Mouse (Mus musculus) adrenal gland, postnatal 0 days (tissue): ENCODE data around the gene Sema5b. TPM values are rescaled to one million over a fixed set of nuclear protein-coding genes. Genes with fewer than 3 reads are reported as not detected.

Experiments used
- polyA plus RNA-seq: library from polyadenylated mRNA; unstranded; fragments of >200 nt; fragmentation: Nextera tagmentation; extraction: Ambion mirVana; gene quantifications from 2 replicates; pipeline ENCODE4 v1.2.1, GENCODE M21; 2015

The Sema5b gene
- polyA plus RNA-seq = 5.5 and 16.7 TPM in 2 replicates

GRCm38 (mm10) chr16:35541117-35541641, at the start of gene Sema5b:
Gene Sema5b (plus strand): TSS chr16:35541145.

Other genes with a start within 250 kb of the Sema5b start
- gene Sec22a, start 177.2 kb upstream of the Sema5b start, polyA plus RNA-seq = 64.6 and 69.4 TPM in 2 replicates
- 17.3 and 24.7 TPM in 2 replicates for gene Pdia5, start 50.3 kb upstream of the Sema5b start, polyA plus RNA-seq
- 23.0 and 27.6 TPM in 2 replicates for gene Dirc2, start 228.2 kb downstream of the Sema5b start, polyA plus RNA-seq
- gene Hspbap1, start 229.2 kb downstream of the Sema5b start, polyA plus RNA-seq = 5.9 TPM in 2 replicates